In genomic region chr2:10370687-10371458, GRCm38 (mm10) we compare ENCODE assay signal across 14 mouse cellular contexts. TPM values are rescaled to one million over a fixed set of nuclear protein-coding genes. Genes with fewer than 3 reads are reported as not detected.
DNase-seq lines count a peak whose midpoint lies in the region; ATAC-seq and TF ChIP-seq lines count a peak whose summit lies in the region.
"Had no signal": no experiment of that assay in that cellular context is flagged by ENCODE, and none has a peak within 500 bp of the region (broad histone marks: within the 10 kb centered on the region; RNA-seq: fewer than 3 reads in every experiment).

No protein-coding gene starts in this region.

- H3K27me3 ChIP-seq in hindbrain, embryonic 15.5 days: peaks cover 49% of the 10 kb centered on the region
- peaks cover 76% of the 10 kb centered on the region for H3K27me3 ChIP-seq in hindbrain, embryonic 12.5 days
- peaks cover 18% of the 10 kb centered on the region for H3K27me3 ChIP-seq in ES-Bruce4 (ENCODE audit: control insufficient read depth, insufficient read depth, low read length, poor library complexity, severe bottlenecking)
- H3K27me3 ChIP-seq in limb, embryonic 10.5 days (ENCODE audit: low read depth, poor library complexity, severe bottlenecking): peaks cover 92% of the 10 kb centered on the region

- TF ChIP-seq CTCF in ES-Bruce4 (IDR thresholded peaks at IDR 0.05; ENCODE audit: low read depth, low read length): no peak

- no peak for ATAC-seq in hindbrain, embryonic 15.5 days (ENCODE audit: low FRiP score, low read depth)
- no peak for ATAC-seq in hindbrain, embryonic 12.5 days (ENCODE audit: low FRiP score)
- ATAC-seq in frontal cortex, adult (ENCODE audit: low TSS enrichment): no peak
- ATAC-seq: liver, embryonic 12.5 days had no signal

- no peak for TF ChIP-seq EP300 in ES-Bruce4 (IDR thresholded peaks at IDR 0.05; ENCODE audit: insufficient read depth, low read depth, low read length)

- H3K9ac ChIP-seq in hindbrain, embryonic 15.5 days: no peak overlapping the region
- no peak overlapping the region for H3K9ac ChIP-seq in hindbrain, embryonic 12.5 days
- peak overlapping the region; percentile 75; the same call in 1 of the 2 replicates for H3K9ac ChIP-seq in ES-Bruce4 (ENCODE audit: low read depth, poor library complexity, severe bottlenecking)
- H3K9ac ChIP-seq: liver, embryonic 12.5 days; stomach, embryonic 15.5 days had no signal

- 1% methylated on average over 26 of the region's 26 CpGs for WGBS in hindbrain, embryonic 15.5 days
- WGBS in hindbrain, embryonic 12.5 days: 1% methylated on average over 26 of the region's 26 CpGs
- WGBS in limb, embryonic 10.5 days: under 1% methylated on average over 26 of the region's 26 CpGs

- TF ChIP-seq POLR2A in ES-Bruce4 (IDR thresholded peaks at IDR 0.05; ENCODE audit: insufficient read depth, low read length): no peak

- peaks cover 25% of the 10 kb centered on the region for H3K4me1 ChIP-seq in hindbrain, embryonic 15.5 days (replicated peaks)
- H3K4me1 ChIP-seq in hindbrain, embryonic 12.5 days: peaks cover 13% of the 10 kb centered on the region
- H3K4me1 ChIP-seq in ES-Bruce4 (ENCODE audit: control insufficient read depth, insufficient read depth, low read length): no peaks in the 10 kb centered on the region
- peaks cover 32% of the 10 kb centered on the region for H3K4me1 ChIP-seq in limb, embryonic 10.5 days

- peak overlapping the region; percentile 94; the same call in 1 of the 2 replicates for H3K4me2 ChIP-seq in hindbrain, embryonic 15.5 days
- H3K4me2 ChIP-seq in hindbrain, embryonic 12.5 days (replicated peaks): no peak overlapping the region

- no peaks in the 10 kb centered on the region for H3K36me3 ChIP-seq in hindbrain, embryonic 15.5 days
- H3K36me3 ChIP-seq in hindbrain, embryonic 12.5 days: no peaks in the 10 kb centered on the region
- H3K36me3 ChIP-seq in ES-Bruce4 (ENCODE audit: control insufficient read depth, insufficient read depth, low read length, poor library complexity, severe bottlenecking): no peaks in the 10 kb centered on the region
- no peaks in the 10 kb centered on the region for H3K36me3 ChIP-seq in limb, embryonic 10.5 days
- H3K36me3 ChIP-seq: liver, embryonic 12.5 days; stomach, embryonic 15.5 days had no signal

- no peaks in the 10 kb centered on the region for H3K9me3 ChIP-seq in hindbrain, embryonic 15.5 days
- no peaks in the 10 kb centered on the region for H3K9me3 ChIP-seq in hindbrain, embryonic 12.5 days (replicated peaks)
- no peaks in the 10 kb centered on the region for H3K9me3 ChIP-seq in ES-Bruce4 (replicated peaks; ENCODE audit: control insufficient read depth, insufficient read depth, low read length, poor library complexity, severe bottlenecking)
- H3K9me3 ChIP-seq in limb, embryonic 10.5 days (replicated peaks): no peaks in the 10 kb centered on the region
- H3K9me3 ChIP-seq: liver, embryonic 12.5 days; stomach, embryonic 15.5 days had no signal

- peak; percentile 4 for DNase-seq in Muller cell, postnatal 12 days (ENCODE audit: inconsistent ontology term)
- DNase-seq in limb, embryonic 10.5 days (ENCODE audit: low spot score): peak; percentile 50
- no peak for DNase-seq in left cerebral cortex, adult 18-20 months (ENCODE audit: low spot score in 2 of 2)
- DNase-seq: adrenal gland, postnatal 25 days; gastrocnemius, postnatal 10 days; heart, postnatal 14 days; kidney, postnatal 14 days had no signal

- no peak overlapping the region for H3K27ac ChIP-seq in hindbrain, embryonic 15.5 days (replicated peaks)
- no peak overlapping the region for H3K27ac ChIP-seq in hindbrain, embryonic 12.5 days
- H3K27ac ChIP-seq in ES-Bruce4 (ENCODE audit: insufficient read depth, low read length): no peak overlapping the region
- H3K27ac ChIP-seq in limb, embryonic 10.5 days: no peak overlapping the region
- H3K27ac ChIP-seq: liver, embryonic 12.5 days; macrophage; stomach, embryonic 15.5 days had no signal

- H3K4me3 ChIP-seq in hindbrain, embryonic 15.5 days: peak overlapping the region; percentile 1; the same call in 1 of the 2 replicates
- H3K4me3 ChIP-seq in hindbrain, embryonic 12.5 days: no peak overlapping the region
- H3K4me3 ChIP-seq in ES-Bruce4 (ENCODE audit: low read depth, low read length): peak overlapping the region; percentile 36
- no peak overlapping the region for H3K4me3 ChIP-seq in limb, embryonic 10.5 days
- H3K4me3 ChIP-seq: stomach, embryonic 15.5 days had no signal

RNA-seq across cellular contexts. Expression of gene Sfmbt2, which starts 0.6 kb away (rescaled TPM):
- 6.5 and 6.7 TPM in 2 replicates for polyA plus RNA-seq in hindbrain, embryonic 15.5 days (2015; fragmentation: Nextera tagmentation; extraction: Ambion mirVana)
- 2.6 and 3.0 TPM in 2 replicates for polyA plus RNA-seq in hindbrain, embryonic 12.5 days (2016; fragmentation: Nextera tagmentation; extraction: Ambion mirVana)
- polyA plus RNA-seq in ES-Bruce4 (2011; ENCODE audit: insufficient read depth, insufficient read length, low read depth, missing spikeins): 93.4 and 103 TPM in 2 replicates
- 0.95 and 1.1 TPM in 2 replicates for polyA plus RNA-seq in limb, embryonic 10.5 days (2016; fragmentation: Nextera tagmentation; extraction: Ambion mirVana)
- 1 to 10 TPM; 2.2 to 2.3 TPM for total RNA-seq in left cerebral cortex, adult 18-20 months (2021)

Comparison
In these comparisons a context has a peak if more than half of its experiments do, and no peak if none do; other contexts are left out.
1. H3K4me3 ChIP-seq: peak in hindbrain, embryonic 15.5 days (single experiment) and ES-Bruce4 (single experiment); none in hindbrain, embryonic 12.5 days (single experiment) and limb, embryonic 10.5 days (single experiment).
2. DNase-seq: peak in Muller cell, postnatal 12 days (single experiment) and limb, embryonic 10.5 days (single experiment); none in left cerebral cortex, adult 18-20 months (0 of 2).
3. RNA of gene Sfmbt2, which starts 0.6 kb away (polyA plus RNA-seq): 93.4 to 103 TPM in ES-Bruce4; 6.5 to 6.7 TPM in hindbrain, embryonic 15.5 days, 2.6 to 3.0 TPM in hindbrain, embryonic 12.5 days and 0.95 to 1.1 TPM in limb, embryonic 10.5 days; every median in the first group is over 10 times any median in the second.